Mouse (Mus musculus): ENCODE data around the gene Pifo.
"Not testable (repeated sequence)": the region's sequence is repeated elsewhere in the genome, so short reads cannot be mapped to it uniquely, and the experiment has no call there.

Pifo gene

GRCm38 (mm10) chr3:106014546-106014945 lies at the start of gene Pifo:
Gene Pifo (minus strand): TSS chr3:106014646.
- no peak for DNase-seq (ENCODE audit: low spot score in 2 of 2)

GRCm38 (mm10) chr3:106057966-106058365 lies 43.5 kb upstream of the Pifo start:
- DNase-seq (ENCODE audit: low spot score in 2 of 2) = no peak

GRCm38 (mm10) chr3:106051896-106052295 lies 37.5 kb upstream of the Pifo start:
- no peak for DNase-seq (ENCODE audit: low spot score in 2 of 2)

- no peak for DNase-seq (ENCODE audit: low spot score in 2 of 2)
These were observed 25.9 kb upstream of the Pifo start for GRCm38 (mm10) chr3:106040306-106040705.

- no peak for DNase-seq (ENCODE audit: low spot score in 2 of 2)
These were observed 18.3 kb upstream of the Pifo start, which contains the start of gene Chil5 for GRCm38 (mm10) chr3:106032781-106033180. Gene Chil5 (minus strand): TSS chr3:106032814.

GRCm38 (mm10) chr3:106024135-106024534 lies 9.7 kb upstream of the Pifo start:
- no peak for DNase-seq (ENCODE audit: low spot score in 2 of 2)

GRCm38 (mm10) chr3:106021840-106022239 lies 7.4 kb upstream of the Pifo start:
- DNase-seq (ENCODE audit: low spot score in 2 of 2) = peak; percentile 17 to 31

- not testable (repeated sequence) for DNase-seq (ENCODE audit: low spot score in 2 of 2)
These were observed 11.1 kb downstream of the Pifo start for GRCm38 (mm10) chr3:106003360-106003759.

GRCm38 (mm10) chr3:106001416-106002370 lies 12.8 kb downstream of the Pifo start:
- DNase-seq (ENCODE audit: low spot score in 2 of 2) = peak; percentile 41 to 54

- no peak for DNase-seq (ENCODE audit: low spot score in 2 of 2)
These were observed 13.6 kb downstream of the Pifo start for GRCm38 (mm10) chr3:106000707-106001375.

- no peak for DNase-seq (ENCODE audit: low spot score in 2 of 2)
These were observed 19.7 kb downstream of the Pifo start for GRCm38 (mm10) chr3:105994730-105995129.

- DNase-seq (ENCODE audit: low spot score in 2 of 2) = peak; percentile 70 to 71
These were observed 22.7 kb downstream of the Pifo start for GRCm38 (mm10) chr3:105991653-105992283.

- not testable (repeated sequence) for DNase-seq (ENCODE audit: low spot score in 2 of 2)
These were observed 24.8 kb downstream of the Pifo start for GRCm38 (mm10) chr3:105989611-105990010.

- no peak for DNase-seq (ENCODE audit: low spot score in 2 of 2)
These were observed 40.3 kb downstream of the Pifo start for GRCm38 (mm10) chr3:105974174-105974573.

- DNase-seq (ENCODE audit: low spot score in 2 of 2) = no peak
These were observed 41.0 kb downstream of the Pifo start, which contains the start of gene Ovgp1 for GRCm38 (mm10) chr3:105973411-105973810. Gene Ovgp1 (plus strand): TSS chr3:105973711.

- DNase-seq (ENCODE audit: low spot score in 2 of 2) = no peak
These were observed 42.5 kb downstream of the Pifo start for GRCm38 (mm10) chr3:105971831-105972446.

GRCm38 (mm10) chr3:105960700-105961099 lies 53.7 kb downstream of the Pifo start:
- DNase-seq (ENCODE audit: low spot score in 2 of 2) = no peak

GRCm38 (mm10) chr3:105959999-105960398 lies 54.4 kb downstream of the Pifo start, which contains the start of gene Atp5f1:
Gene Atp5f1 (minus strand): TSS chr3:105960099.
- DNase-seq (ENCODE audit: low spot score in 2 of 2) = no peak

- DNase-seq (ENCODE audit: low spot score in 2 of 2) = no peak
These were observed 54.9 kb downstream of the Pifo start for GRCm38 (mm10) chr3:105959585-105959984.

- DNase-seq (ENCODE audit: low spot score in 2 of 2) = peak; percentile 95 to 96
These were observed 55.4 kb downstream of the Pifo start, which contains the start of gene Wdr77 for GRCm38 (mm10) chr3:105958974-105959580. Gene Wdr77 (plus strand): TSS chr3:105959369.

- no peak for DNase-seq (ENCODE audit: low spot score in 2 of 2)
These were observed 56.2 kb downstream of the Pifo start for GRCm38 (mm10) chr3:105958204-105958603.
